Mouse (Mus musculus): Measurements from ENCODE around the gene Pbx2.

Gene Pbx2

DNA sequence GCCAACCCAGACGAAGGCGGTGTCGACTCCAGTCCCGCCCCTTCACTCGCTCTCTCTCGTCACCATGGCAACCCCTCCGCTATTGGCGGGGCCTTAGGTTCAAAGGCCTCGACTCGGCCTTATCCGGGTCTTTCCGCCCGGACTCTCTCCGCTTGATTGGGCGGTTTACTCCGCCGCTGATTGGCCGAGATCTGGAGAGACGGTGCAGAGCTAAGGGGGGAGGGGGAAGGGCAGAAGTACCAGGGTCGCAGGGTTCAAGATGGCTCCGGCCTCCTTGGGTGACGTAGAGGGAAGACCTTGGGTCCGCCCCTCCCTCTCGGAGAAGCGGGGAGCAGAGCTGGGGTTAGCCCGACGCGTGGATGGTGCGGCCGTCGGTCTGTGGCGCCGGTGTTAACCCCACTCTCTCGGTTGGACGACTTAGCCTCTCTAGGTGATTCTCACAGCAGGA, 13.0 kb downstream of the Pbx2 start, which contains the start of gene Agpat1:
TSS of gene Agpat1 (plus strand) at position 202 of the 448 bp plus-strand sequence.
- peak; percentile 99 for DNase-seq (ENCODE audit: low spot score)

DNA sequence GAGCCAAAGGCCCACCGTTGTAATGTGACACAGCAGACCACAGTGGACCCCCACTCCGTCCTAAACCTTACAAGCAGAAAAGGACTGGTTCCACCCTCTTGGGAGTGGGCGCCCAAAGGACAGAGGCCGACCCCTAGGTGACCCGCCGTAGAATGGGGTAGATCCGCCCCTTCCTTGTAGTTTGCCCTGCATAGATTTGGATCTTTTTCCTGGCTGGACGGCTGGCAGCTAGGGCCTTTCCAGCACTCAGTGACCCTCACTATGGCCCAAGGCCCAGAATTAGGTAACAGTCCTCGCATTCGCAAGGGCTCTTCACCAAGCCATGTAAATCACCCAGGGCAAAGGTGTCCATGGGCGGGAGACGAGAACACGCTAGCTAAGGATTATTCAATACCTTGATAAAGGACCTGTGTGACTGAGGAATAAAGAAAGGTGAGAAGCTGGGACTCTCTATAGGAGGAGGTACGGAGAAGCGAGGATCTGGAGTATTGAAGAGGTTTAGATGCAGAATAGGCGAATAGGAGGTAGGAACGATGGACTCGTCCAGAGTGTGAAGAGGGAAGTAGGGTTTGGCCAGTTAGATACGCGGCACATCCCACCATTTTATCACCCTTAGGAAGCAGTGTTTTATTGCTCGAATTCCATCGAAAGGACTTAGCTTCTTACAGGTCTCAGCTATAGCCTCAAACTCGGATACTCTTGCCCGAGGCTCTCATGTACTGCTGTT, 13.6 kb downstream of the Pbx2 start:
- DNase-seq (ENCODE audit: low spot score), result peak; percentile 81

DNA sequence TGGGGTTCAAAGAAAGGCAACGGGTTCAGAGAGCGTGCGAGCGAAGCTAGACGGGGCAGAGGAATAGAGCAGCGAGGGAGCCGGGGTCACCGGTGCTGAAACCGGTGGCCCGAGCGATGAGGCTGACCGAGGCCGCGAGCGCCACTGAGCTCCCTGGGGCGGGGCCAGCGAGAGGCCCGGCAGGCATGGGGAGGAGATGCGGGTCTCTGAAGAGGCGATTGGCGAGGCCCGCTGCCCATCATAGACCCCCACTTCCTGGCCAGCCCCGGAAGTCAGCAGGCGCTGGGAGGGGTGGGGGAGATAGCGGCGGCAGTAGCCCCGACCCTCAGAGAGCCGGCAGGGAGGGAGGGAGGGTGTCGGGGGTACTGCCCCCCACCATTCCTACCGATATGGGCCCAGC, 14.5 kb downstream of the Pbx2 start:
- peak; percentile 97 for DNase-seq (ENCODE audit: low spot score)

GRCm38 (mm10) chr17:34606186-34607039, 15.3 kb downstream of the Pbx2 start:
- no peak for DNase-seq (ENCODE audit: low spot score)

GRCm38 (mm10) chr17:34607997-34608396, 16.9 kb downstream of the Pbx2 start:
- no peak for DNase-seq (ENCODE audit: low spot score)

DNA sequence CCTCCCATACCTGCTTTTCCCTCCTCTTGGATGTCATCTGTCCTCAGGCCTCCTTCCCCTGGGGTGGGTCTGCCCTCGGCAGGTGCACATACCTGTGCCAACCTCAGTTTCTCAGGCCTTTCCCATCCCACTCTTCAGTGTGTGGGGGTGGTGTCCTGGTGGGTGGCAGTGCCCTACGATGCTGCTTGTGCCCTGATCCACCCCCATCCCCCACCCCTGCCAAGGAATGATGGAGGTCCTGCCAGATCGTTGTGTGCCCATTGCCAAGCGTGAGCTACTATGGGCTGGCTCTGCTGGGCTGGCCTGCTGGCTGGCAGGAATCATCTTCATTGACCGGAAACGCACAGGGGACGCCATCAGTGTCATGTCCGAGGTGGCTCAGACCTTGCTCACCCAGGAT, 20.0 kb downstream of the Pbx2 start:
- no peak for DNase-seq (ENCODE audit: low spot score)

GRCm38 (mm10) chr17:34613054-34613645, 22.1 kb downstream of the Pbx2 start:
- no peak for DNase-seq (ENCODE audit: low spot score)

- no peak for DNase-seq (ENCODE audit: low spot score)
These were observed 22.8 kb downstream of the Pbx2 start for GRCm38 (mm10) chr17:34613830-34614229.

DNA sequence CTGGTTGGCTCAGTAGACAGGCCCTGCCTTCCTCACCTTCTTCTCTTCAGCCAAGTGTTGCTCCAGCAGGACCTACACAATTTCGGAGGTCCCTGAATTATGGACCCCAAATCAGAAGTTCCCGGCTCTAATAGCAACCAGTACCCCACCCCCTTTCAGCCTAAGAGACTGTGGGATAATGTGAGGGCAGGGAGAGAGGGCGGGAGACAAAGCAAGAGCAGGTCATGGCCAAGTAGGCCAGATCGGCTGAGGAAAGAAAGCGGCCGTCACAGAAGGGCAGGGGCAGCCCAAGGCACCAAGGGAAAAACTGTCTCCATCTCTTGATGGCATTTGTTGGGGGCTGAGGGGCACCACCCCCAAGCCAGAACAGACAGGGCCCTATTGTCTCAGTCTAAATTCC, 24.8 kb downstream of the Pbx2 start, which contains the start of gene Egfl8:
TSS of gene Egfl8 (minus strand) at position 101 of the 400 bp plus-strand sequence.
- no peak for DNase-seq (ENCODE audit: low spot score)

DNA sequence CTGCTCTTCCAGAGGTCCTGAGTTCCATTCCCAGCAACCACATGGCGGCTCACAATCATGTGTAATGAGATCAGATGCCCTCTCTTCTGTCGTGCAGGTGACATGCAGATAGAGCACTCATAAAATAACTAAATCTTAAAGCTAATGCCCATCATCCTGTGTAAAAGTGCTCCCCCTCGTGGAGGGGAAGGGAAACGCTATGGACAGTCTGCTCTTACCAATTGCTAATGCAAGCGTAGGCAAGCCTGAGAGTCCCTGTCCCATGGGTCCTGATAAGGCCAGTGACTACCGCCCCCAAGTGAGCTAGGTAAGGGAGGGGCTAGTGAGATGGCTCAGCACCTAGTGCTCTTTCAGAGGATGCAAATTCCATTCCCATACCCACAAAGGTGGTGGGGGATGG, 27.9 kb downstream of the Pbx2 start:
- peak; percentile 85 for DNase-seq (ENCODE audit: low spot score)

- DNase-seq (ENCODE audit: low spot score), result no peak
These were observed 29.9 kb downstream of the Pbx2 start for GRCm38 (mm10) chr17:34621006-34621405.

DNA sequence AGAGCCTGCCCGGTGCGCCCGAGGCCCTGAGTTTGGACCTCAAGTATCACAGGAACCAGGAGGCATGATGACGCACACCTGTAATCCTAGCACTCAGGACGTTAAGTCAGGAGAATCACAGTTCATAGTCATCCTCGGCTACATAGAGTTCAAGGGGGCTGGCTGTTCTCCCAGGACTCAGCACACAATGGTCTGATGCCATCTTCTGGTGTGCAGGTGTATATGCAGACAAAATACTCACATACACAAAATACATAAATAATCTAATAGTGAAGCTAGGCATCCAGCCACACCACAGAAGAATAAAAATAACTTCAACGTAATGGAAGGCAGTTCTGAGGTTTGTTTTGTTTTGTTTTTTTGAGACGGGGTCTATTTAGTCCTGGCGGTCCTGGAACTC, 32.1 kb downstream of the Pbx2 start:
- no peak for DNase-seq (ENCODE audit: low spot score)

GRCm38 (mm10) chr17:34624981-34625380, 33.9 kb downstream of the Pbx2 start:
- DNase-seq (ENCODE audit: low spot score), result no peak

GRCm38 (mm10) chr17:34626062-34626772, 35.2 kb downstream of the Pbx2 start:
- DNase-seq (ENCODE audit: low spot score), result no peak

- DNase-seq (ENCODE audit: low spot score), result no peak
These were observed 35.7 kb downstream of the Pbx2 start for GRCm38 (mm10) chr17:34626773-34627092.

DNA sequence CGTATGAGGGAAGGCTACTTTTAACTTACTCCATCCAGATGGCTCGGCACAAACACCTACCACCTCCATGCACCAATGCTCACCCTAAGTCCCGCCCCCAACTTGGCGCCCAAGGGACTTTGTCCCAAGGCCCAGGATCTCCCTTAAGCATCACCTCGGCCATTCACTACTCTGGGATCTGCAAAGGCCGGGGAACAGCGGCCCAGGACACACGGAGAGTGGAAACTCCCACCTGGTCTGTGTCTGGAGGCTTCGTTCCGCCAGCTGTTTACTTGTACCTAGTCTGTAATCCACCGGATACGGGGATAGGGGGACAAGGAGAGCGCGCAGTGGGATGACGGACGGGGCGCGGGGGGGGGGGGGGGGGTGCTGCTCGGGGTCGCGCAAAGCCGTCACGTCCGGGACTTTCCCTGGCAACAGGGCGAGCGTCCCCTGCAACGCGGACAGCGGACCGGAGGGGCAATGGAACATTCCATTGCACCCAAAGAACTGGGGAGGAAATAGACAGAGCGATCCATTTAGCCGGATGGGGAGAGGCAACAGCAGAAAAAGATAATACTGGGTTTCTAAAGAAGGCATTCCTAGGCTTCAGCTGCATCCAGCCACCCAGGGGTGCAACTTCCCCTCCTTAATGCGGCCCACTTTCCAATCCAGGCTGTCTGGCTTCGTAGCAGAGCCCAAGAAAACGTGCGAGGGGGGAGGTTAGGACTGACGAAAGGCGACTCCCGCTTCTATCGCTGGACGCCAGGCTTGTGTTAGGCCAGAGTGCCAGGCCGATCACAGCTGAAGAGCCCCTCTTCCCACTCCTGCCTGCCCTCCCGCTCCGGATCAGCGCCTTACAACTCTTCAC, 36.3 kb downstream of the Pbx2 start:
- peak; percentile 89 for DNase-seq (ENCODE audit: low spot score)

- peak; percentile 51 for DNase-seq (ENCODE audit: low spot score)
These were observed 37.0 kb downstream of the Pbx2 start, which contains the start of gene Ppt2 for GRCm38 (mm10) chr17:34627943-34628643. TSS of gene Ppt2 (minus strand) at chr17:34628510.

GRCm38 (mm10) chr17:34628644-34628967, 37.5 kb downstream of the Pbx2 start:
- no peak for DNase-seq (ENCODE audit: low spot score)

DNA sequence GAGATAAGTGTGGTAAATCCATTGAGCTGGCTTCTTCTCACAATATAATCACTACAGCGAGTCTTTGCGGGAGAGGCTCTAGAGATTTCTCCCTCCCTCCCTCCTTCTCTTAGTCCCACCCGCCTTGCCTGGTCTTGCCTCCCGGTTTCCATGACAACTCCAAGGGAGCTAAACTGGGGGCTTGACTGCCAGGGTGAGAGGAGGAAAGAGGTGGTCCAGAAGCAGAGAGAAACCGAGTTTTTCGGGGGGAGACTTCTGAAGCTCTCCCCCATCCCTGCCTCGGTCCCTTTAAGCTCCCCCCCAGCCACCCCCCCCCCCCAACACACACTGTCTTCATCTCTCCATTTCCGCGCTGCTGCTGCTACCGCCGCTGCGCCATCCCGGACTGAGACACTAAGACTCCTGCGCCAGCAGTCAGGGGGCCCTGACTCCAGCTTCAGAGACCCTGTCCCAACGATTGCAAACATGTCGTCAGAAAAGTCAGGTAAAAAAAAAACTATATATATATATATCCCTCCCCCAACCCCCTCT, 38.2 kb downstream of the Pbx2 start, which contains the start of gene Prrt1:
TSS of gene Prrt1 (plus strand) at position 313 of the 531 bp plus-strand sequence.
- DNase-seq (ENCODE audit: low spot score), result no peak

All from lung, postnatal 25 days (tissue).